Mouse (Mus musculus) hindlimb bud, embryonic 11.5 days (tissue): Measurements from ENCODE around the gene C2cd2.

Experiments
- DNase-seq: peaks from one replicate; pipeline ENCODE4 v3.0.0-alpha.2; 2012; ENCODE audit warnings: low read depth, low spot score; ENCODE audit errors: extremely low spot score

The C2cd2 gene

GRCm38 (mm10) chr16:97817414-97817813 lies 145.0 kb downstream of the C2cd2 start:
- no peak for DNase-seq

DNA sequence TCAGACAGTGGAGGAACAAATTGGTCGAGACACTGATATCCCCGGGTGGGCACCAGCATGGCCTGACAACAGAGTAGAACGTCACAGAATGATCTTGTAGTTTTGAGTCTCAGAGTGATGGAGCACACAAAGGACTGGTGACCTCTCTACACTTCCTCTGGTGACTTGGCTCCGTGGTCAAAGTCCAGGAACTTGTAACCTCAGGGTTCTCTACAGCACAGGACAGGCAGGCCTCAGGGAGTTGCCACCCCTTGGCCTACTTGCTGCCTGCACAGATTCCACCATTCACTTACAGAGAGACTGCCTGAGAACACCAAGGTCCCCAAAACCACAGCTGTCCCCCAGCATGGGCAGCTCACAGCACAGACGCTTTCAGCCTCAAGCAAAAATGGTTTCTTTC lies 147.1 kb downstream of the C2cd2 start:
- DNase-seq = no peak

DNA sequence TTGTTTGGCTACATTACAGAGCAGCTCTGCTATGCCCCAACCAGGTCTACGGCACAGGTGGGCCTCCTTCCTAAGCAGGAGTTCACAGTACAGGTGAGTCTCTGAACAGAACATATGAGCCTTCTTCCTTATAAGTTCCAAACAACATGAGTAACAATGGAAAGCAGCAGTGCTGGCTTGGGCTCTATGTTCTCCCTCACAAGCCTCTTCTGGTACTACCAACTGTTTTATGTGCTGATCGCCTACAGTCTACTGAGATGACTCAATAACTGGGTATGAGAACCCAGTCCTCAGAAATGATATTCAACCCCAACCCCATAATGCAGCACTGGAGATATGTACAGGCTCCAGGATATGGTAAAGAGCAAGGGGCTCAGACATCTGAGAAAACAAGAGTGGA lies 148.3 kb downstream of the C2cd2 start:
- DNase-seq = no peak

DNA sequence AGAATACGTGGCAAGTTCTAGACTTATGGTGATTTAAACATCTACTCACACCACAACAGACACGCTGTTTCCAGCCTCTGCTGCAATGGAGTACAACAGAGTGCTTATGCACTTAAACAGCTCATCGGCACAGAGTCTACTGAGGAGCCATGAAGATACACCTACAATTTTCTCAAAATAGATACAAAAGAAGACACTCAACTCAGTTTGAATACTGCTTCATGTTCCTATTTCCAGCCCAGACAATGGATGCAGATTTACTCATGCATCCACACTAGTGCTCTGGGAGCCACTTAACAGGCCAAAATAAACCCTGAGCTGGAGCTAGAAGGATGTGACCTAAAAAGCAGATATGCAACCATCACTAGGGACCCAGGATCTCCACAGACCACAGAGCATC lies 153.5 kb downstream of the C2cd2 start:
- no peak for DNase-seq

DNA sequence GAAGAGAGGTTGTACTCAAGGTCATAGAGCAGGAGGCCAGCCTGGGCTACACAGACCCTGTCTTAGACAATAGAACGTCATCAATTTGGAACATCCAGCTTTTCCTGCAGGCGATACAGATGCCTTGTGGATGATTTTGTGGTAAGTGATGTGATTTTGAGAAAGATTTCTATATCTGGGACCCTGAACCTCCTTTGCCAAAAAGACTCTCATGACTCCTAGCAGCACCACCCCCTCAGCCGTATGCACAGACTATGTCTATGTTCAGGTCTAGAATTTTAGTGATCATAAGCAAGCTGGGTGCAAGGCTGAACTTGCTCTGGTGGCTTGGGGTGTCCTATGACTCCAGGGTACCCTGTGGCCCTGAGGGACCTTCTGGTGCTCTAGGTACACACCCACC lies 156.8 kb downstream of the C2cd2 start:
- DNase-seq = no peak
